Mouse (Mus musculus): ENCODE measurements around the gene Lamc1.

DNA sequence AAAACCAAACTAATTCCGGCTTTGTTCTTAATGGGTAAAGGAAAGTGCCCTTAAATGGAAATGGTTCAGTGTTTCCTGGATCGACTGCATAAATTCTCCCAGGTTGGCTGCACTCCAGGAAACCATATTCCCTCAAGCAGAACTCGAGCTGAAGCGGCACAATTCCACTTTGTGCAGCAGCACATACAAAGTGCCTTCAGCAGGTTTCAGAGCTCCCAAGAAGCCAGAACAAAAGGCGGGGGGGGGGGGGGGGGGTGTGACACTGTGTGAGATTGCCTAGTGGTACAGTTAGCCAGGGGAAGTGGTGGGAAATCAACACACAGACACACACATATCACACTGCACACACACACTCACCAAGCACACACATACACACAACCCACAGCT lies 140.7 kb downstream of the Lamc1 start:
- TF ChIP-seq EP300 (optimal IDR thresholded peaks at IDR 0.05) (no peak), CTCF (IDR thresholded peaks at IDR 0.05; ENCODE audit: low read depth) (no peak)

Measured in stomach, postnatal 0 days (tissue).